Mouse (Mus musculus): ENCODE measurements around the gene Arpp21. TPM values are rescaled to one million over a fixed set of nuclear protein-coding genes. Genes with fewer than 3 reads are reported as not detected.

The Arpp21 gene
- total RNA-seq (2021), result 10 to 100 TPM in 1 of 2 experiments, 1 to 10 TPM in 1; 6.8 to 10.7 TPM
- long read RNA-seq, experiment 1, result 0 reads
- long read RNA-seq, experiment 2, partial matches to known transcripts, result 0 of 1 reads
- long read RNA-seq, experiment 2, other reads (novel, unspliced or antisense), result 1 of 1 reads

GRCm38 (mm10) chr9:112235696-112236397 lies at the start of gene Arpp21:
Arpp21 (minus strand) TSS chr9:112235938.
- no peak for DNase-seq (ENCODE audit: low spot score)

- DNase-seq (ENCODE audit: low spot score), result no peak
These were observed 36.8 kb upstream of the Arpp21 start for GRCm38 (mm10) chr9:112272426-112272969.

GRCm38 (mm10) chr9:112264982-112265641 lies 29.4 kb upstream of the Arpp21 start:
- no peak for DNase-seq (ENCODE audit: low spot score)

- no peak for DNase-seq (ENCODE audit: low spot score)
These were observed 26.5 kb upstream of the Arpp21 start for GRCm38 (mm10) chr9:112261986-112262901.

GRCm38 (mm10) chr9:112261556-112261955 lies 25.8 kb upstream of the Arpp21 start:
- no peak for DNase-seq (ENCODE audit: low spot score)

GRCm38 (mm10) chr9:112260696-112261095 lies 25.0 kb upstream of the Arpp21 start:
- no peak for DNase-seq (ENCODE audit: low spot score)

- no peak for DNase-seq (ENCODE audit: low spot score)
These were observed 22.8 kb upstream of the Arpp21 start for GRCm38 (mm10) chr9:112258560-112258959.

GRCm38 (mm10) chr9:112255971-112256370 lies 20.2 kb upstream of the Arpp21 start:
- DNase-seq (ENCODE audit: low spot score), result no peak

- DNase-seq (ENCODE audit: low spot score), result no peak
These were observed 18.0 kb upstream of the Arpp21 start for GRCm38 (mm10) chr9:112253730-112254129.

- DNase-seq (ENCODE audit: low spot score), result no peak
These were observed 16.1 kb upstream of the Arpp21 start for GRCm38 (mm10) chr9:112251857-112252256.

GRCm38 (mm10) chr9:112251339-112251738 lies 15.6 kb upstream of the Arpp21 start:
- no peak for DNase-seq (ENCODE audit: low spot score)

GRCm38 (mm10) chr9:112249753-112250152 lies 14.0 kb upstream of the Arpp21 start:
- DNase-seq (ENCODE audit: low spot score), result no peak

GRCm38 (mm10) chr9:112247183-112247582 lies 11.4 kb upstream of the Arpp21 start:
- DNase-seq (ENCODE audit: low spot score), result no peak

GRCm38 (mm10) chr9:112238168-112238567 lies 2.4 kb upstream of the Arpp21 start:
- DNase-seq (ENCODE audit: low spot score), result no peak

- DNase-seq (ENCODE audit: low spot score), result no peak
These were observed 813 bp upstream of the Arpp21 start for GRCm38 (mm10) chr9:112236551-112236950.

GRCm38 (mm10) chr9:112235041-112235695 lies 570 bp downstream of the Arpp21 start:
- DNase-seq (ENCODE audit: low spot score), result no peak

- DNase-seq (ENCODE audit: low spot score), result no peak
These were observed 1.2 kb downstream of the Arpp21 start for GRCm38 (mm10) chr9:112234505-112235024.

- DNase-seq (ENCODE audit: low spot score), result no peak
These were observed 1.8 kb downstream of the Arpp21 start for GRCm38 (mm10) chr9:112233822-112234504.

- DNase-seq (ENCODE audit: low spot score), result no peak
These were observed 2.4 kb downstream of the Arpp21 start for GRCm38 (mm10) chr9:112233378-112233777.

Data from gastrocnemius, adult 18-20 months (tissue).